Mouse (Mus musculus) skeletal muscle tissue, adult 2 months (tissue): ENCODE results near the gene Tmem95.
A peak's percentile ranks its signal among the peaks of the same experiment; 100 is the strongest.
"Not testable (repeated sequence)": the region's sequence is repeated elsewhere in the genome, so short reads cannot be mapped to it uniquely, and the experiment has no call there.

Source experiments
- DNase-seq: peaks from one replicate; pipeline ENCODE4 v3.0.0-alpha.2; 2012; ENCODE audit warnings: low read depth, low spot score

Gene Tmem95

DNA sequence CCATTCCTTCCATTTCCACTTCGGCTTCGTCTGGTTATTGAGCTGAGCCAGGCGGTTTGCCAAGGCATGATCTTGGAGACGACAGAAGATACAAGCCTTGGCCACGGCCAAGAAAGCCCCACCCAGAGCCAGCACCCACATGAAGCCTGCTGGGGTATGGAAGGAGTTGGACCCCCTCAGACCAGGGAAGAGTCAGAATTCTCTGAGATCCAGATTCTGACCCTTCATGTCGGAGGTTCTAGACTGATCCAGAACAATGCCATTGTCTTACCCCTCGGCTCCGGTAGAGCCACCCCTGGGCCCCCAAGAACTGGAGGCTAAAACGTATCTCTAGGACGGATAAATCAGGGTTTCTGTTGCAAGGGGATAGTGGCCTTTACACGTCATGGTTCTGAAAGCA is at the start of gene Tmem95:
TSS of gene Tmem95 (minus strand) at position 141 of the 400 bp plus-strand sequence.
- DNase-seq, result no peak

DNA sequence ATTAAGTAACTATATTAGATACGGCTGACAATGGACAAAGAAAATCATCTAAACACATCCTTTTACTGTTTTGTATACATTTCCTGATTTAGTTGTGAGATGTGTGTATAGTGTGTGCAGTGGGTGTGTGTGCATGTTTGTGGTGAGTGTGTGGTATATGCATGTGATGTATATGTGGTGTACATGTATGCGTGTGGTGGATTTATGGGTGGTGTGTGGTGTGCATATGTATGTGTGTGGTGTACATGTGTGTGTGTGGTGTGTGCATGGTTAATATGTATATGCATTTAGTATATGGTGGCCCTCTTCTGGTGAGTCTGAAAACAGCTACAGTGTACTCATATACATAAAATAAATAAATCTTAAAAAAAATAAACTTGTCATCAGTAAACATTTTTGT is 49.7 kb upstream of the Tmem95 start:
- DNase-seq, result no peak

DNA sequence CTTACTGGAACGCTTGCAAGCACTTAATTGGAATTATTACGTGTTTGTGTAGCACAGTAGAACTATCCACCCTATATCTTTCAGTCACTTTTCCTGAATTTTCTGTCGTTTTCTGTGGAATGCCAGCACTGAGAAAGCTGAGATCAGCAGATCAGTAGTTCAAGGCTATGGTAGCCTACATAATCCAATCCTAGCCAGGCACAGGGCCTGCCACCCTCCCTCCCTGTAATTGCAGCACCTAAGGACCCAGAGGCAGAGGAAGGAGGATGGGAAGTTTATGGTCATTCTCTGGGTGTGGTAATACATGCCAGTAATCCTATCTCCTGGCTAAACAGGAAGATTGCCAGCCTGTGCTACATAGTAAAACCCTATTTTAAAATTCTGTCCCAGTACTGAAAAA is 45.0 kb upstream of the Tmem95 start:
- no peak for DNase-seq

DNA sequence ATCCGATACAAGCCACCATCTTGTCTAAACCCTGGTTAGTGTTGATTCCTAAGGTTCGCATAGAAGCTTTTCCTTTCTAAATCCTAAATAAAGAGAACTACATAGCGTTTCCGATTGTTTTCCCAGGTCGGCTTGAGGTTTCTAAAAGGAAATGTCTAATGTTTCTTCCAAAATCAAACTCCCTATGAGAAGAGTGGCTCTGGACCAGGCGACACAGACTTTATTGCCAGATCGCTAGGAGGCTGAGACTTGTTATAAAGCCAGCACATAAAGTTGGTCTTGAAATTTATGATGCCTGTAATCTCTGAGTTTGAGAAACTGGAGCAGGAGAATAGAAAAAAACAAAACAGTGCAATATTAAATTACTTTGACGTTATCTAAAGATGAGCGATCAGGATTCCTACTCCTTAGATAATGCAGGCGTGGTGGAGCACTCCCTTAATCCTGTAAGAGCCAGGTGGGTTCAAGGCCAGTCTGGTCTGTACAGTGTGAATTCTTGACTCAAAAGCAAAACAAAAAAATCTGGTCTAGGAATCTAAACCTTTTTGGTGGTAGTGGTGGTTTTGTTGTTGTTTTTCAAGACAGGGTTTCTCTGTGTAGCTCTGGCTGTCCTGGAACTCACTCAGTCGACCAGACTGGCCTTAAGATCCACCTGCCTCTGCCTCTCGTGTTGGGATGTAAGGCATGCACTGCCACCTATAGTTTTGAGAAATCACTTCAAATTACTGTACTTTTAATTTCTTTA is 44.4 kb upstream of the Tmem95 start:
- no peak for DNase-seq

DNA sequence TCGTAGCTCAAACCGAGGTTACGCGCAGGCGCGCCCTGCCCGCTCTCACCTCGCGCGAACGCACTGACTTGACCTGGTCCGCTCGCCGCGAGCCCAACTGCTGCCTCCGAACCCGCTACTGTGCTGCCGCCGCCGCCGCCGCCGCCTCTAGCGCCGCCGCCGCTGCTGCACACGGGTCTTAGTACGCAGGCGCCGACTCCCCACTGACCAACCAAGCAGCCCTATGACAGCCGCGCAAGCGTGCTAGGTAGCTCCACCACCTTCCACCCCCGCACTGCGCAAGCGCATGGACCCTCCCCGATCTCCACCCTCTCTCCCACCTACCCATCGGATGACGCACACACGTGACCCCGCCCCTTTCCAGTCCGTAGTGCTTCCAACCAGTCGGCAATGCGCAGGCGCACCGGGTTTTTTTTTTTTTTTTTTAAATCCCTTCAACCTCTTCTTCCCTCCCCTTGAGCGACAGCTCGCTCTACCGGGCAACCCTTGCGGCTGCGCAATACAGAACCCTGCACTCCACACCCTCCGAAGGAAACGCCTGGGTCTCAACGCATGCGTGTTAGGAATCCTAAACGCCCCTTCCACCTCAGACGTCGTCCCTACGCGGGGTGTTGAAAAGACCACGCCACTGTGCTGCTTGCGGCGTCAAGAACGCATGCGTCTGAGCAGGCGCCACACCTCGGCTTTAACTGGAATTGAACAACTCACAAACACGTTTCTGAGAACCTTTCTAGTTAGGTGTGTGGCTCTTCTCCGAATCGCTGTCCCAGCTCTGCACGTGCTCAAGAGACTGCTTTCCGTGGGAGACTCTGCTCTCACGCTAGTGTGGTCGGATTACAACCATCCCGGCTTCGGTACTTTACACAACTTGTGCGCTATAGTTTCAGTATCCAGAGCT is 43.5 kb upstream of the Tmem95 start, which contains the start of gene Eif5a:
TSS of gene Eif5a (minus strand) at position 845 of the 898 bp plus-strand sequence.
- DNase-seq, result peak; percentile 100

DNA sequence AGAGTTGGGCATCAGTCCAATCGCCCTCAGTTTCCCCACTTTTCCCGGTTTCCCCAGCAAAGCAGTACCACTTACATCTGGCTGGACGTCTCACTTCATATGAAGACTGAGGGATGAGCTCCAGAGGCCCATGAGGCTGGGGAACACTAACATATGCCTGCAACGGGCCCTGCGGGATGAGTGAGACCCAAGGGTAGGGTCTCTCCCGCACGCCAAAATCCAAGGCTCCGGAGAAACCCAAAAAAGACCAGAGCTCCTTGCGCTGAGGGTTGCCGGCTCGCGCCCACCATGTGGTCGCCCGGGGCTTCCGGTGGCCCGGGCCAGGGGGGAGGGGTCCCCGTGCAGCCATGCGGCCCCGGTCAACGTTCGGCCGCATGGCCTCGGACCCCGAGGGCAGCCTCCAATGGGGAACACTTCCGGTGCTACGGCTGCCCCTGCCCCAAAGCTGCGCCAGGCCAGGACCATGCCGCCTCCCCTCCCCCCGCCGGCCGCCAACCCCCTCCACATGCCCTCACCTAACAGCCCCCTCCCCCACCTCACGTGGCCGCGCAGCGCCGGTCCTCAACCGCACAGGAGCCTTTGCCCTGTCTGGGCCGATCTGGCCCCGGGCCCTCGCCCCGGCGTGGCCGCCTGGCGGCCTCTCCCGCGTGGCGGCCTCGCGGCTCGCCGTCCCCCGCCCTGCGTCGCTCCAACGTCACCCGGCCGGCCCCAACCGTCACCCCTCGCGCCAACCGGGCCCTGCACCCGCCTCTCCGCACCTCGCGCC is 42.6 kb upstream of the Tmem95 start:
- DNase-seq, result peak; percentile 57

DNA sequence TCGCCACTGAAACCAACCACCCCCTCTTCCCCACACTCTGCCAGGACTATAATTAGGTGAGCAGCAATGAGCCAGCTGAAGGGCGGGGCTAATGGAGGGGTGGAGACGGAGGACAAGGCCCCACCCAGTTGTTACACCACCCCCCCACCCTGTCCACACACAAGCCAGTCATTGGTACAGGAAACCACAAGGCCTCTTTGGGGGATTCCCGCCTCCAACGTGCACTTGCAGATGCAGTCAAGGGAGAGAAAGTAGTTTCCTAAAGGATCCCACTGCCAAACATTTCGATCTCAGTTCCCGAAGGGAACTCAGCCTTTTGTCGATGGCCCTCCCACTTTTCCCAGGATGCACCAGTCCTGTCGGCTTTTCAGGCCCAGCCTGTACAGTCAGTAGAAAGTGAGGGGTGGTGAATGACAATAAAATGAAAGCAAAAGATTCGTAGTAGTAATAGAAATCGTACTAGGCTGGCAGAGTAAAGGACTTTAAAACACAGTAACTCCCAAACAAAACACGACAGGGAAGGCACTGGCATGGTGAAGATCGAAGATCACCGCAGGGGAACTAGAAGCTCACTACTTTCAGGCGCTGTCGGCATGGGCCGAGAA is 41.9 kb upstream of the Tmem95 start:
- peak; percentile 86 for DNase-seq

DNA sequence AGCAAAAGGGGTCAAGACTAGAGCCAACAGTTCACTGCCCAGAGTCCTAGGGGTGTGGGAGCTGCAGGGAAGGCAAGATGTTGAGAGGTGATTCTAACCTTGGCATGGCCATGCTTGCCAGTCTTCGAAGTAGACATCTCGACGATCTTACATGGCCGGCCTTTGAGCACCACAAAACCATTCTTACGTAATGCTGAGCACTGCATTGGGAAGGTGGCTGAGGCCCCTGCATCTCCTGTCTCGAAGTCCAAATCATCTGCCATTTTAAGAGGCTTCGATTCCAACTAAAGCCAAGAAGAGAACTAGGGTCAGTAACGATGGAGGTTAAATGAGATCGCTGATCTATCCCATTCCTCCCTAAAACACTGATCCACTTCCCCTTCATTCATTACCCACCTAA is 41.2 kb upstream of the Tmem95 start:
- DNase-seq, result no peak

DNA sequence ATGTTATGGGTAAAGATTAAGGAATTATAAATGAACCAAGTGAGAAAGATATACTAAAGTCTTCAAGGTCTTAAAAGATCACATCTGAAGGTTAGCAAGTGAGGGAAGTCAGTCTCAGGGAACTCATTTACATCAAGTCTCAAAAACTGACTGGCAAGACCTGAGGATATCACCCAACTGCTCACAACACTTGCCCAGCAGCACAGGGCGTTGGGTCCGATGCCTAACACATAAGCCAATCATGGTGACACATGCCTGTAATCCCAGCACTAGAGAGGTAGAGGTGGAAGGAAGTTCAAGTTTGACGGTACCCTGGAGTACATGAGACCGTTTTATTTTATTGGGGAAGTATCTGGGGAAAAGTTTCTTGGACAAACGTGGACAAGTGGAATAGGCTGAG is 40.3 kb upstream of the Tmem95 start:
- DNase-seq, result no peak

DNA sequence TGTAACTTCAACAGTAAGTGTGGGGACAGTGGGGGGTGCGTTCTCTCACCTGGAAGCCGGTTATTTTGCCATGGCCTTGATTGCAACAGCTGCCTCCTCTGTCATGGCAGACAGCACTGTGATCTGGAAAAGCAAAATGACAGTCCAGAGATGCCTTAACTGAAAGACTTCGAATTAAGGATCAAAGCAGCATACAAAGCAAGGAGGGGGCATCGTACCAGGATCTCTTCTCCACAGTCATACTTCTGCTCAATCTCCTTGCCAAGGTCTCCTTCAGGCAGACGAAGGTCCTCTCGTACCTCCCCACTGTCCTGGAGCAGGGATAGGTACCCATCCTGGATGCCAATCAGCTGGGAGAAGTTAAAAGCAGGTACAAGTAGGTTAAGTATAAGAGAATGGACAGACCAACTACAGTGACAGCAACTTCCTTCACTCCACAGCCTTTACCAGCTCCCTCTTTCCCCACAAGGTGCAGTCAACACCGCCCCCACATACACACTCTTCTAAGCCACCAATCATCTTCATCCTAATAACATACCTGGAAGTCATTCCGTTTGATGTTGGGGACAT is 39.6 kb upstream of the Tmem95 start:
- DNase-seq, result no peak

DNA sequence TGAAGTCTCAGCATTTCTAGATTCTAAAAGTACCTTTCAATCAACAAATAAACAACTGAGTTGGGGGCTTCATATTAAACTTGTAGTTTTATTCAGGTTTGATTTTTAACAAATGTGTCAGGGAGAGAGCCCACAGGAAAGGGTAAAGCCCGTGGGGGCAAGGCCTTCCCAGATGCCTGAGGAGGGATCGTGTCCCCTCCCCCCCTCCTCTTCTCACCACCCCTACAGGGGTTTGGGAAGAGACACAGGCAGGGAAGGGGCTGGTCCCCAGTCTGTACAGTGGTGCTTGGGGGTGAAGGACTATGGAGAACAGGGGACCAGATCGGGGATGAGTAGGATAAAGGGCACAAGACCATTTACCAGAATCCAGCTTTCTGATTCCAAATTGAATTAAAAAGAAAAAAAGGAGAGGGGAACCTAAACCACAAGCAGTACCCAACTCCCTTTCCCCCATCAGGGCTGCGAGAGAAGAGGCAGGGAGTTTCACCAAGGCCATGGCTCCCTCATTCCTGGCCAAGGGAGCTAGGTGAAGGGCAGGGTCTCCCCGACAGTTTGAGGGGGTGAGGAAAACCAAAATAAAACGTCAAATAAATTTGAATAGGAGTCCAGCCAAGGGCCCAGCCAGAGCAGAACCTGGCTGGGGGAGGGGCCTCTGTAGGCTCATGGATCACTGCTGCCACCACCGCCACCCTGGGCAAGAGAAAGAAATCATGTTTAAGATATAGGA is 39.0 kb upstream of the Tmem95 start:
- not testable (repeated sequence) for DNase-seq

DNA sequence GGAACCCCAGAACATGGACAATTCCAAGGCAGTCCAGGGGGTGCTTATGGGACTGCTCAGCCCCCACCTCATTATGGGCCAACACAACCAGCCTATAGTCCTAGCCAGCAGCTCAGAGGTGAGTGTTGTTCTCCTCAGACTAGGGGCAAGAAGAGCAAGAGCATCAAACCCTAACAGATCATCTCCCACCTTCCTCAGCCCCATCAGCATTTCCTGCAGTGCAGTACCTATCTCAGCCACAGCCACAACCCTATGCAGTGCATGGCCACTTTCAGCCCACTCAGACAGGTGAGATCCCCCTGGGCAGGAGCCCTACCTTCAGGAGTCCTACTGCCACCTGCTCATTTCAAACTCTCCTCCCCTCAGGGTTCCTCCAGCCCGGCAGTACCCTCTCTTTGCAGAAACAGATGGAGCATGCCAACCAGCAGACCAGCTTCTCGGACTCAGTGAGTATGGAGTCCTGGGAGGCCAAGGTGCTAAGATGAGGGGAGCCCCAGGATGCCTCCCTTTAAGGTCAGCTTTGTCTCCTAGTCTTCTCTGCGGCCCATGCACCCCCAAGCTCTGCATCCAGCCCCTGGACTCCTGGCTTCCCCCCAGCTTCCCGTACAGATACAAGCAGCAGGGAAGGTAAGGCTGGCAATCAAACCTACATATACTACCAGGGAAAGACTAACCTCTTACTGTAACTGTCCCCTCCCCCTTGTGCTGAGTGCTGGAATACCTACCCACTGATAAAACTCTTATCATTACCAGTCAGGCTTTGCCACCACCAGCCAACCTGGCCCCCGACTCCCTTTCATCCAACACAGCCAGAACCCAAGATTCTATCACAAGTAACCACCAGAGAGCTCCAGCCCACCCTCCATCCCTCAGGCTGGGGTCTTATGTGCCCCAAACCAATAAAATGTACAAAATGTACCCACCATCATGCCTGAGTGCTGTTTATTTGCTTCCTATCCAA is 38.1 kb upstream of the Tmem95 start:
- no peak for DNase-seq

DNA sequence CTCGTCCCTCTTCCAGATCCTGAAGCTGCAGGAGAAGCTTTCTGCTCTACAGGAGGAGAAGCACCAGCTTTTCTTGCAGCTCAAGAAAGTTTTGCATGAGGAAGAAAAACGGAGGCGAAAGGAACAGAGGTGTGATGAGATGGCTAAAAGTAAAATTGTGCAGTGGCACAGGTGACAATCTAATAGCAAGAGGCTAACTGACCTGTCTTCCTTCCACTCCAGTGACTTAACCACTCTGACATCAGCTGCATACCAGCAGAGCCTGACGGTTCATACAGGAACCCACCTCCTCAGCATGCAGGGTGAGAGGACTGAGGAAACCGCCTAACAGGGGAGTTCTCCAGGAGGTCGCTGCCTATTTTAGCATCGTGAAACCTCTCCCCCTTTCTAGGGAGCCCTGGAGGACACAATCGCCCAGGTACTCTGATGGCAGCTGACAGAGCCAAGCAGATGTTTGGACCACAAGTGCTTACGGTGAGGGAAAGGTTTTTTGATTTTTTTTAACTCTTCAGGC is 37.2 kb upstream of the Tmem95 start:
- no peak for DNase-seq

DNA sequence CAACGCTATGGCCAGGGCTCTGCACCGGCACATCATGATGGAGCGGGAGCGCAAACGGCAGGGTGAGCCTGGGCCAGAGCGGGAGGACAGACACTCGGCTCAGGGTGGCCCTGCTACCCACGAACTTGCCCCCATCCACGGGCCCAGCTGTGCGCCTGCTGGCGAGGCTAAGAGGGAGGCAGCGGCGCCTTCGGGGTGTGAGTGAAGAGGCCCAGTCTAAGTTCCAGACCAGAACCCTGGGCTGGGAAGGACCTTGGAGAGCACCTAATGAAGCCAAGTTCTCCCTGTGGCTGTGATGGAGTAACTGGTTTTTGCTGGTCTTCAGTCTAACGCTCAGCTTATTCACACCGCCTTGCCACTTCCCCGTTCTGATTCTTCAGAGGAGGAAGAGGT is 36.5 kb upstream of the Tmem95 start:
- DNase-seq, result no peak

DNA sequence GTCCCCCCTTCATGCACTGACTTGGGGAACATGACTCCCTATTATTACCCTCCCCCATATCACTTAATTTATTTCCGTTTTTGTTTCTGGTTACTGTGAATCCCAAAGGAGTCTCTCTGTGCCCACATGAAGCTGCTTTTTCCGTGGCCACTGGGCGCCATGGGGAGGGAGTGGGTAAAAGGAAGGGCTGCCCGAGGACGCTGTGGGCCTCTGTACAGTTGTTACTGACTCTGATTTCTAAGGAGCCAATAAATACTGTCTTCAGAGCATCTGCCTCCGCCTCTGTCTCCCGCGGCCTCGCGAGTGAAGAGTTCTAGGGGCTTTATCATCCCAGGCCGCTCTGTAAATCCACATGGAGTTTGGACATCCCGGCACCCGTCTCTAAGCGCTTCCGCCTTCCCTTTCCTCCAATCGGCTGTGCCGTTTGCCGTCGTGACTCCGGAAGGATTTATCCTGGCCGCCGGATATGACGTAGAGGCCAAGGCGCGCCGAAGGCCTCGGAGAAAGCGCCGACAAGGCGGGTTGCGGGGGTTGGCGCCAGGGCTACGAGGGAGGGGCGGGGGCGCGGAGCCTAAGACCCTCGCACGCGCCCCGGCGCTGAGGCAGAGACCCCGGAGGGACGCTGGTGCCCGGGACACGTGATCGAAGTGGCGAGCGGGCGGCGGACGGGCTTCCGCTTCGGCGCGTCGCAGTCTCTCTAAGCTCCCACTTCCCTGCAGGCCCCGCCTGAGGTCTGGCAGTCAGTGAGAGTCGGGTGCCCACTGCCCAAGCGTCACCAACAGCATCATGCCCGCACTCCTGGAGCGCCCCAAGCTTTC is 35.9 kb upstream of the Tmem95 start, which contains the start of gene Gps2:
TSS of gene Gps2 (plus strand) at position 335 of the 818 bp plus-strand sequence.
- DNase-seq, result peak; percentile 91

DNA sequence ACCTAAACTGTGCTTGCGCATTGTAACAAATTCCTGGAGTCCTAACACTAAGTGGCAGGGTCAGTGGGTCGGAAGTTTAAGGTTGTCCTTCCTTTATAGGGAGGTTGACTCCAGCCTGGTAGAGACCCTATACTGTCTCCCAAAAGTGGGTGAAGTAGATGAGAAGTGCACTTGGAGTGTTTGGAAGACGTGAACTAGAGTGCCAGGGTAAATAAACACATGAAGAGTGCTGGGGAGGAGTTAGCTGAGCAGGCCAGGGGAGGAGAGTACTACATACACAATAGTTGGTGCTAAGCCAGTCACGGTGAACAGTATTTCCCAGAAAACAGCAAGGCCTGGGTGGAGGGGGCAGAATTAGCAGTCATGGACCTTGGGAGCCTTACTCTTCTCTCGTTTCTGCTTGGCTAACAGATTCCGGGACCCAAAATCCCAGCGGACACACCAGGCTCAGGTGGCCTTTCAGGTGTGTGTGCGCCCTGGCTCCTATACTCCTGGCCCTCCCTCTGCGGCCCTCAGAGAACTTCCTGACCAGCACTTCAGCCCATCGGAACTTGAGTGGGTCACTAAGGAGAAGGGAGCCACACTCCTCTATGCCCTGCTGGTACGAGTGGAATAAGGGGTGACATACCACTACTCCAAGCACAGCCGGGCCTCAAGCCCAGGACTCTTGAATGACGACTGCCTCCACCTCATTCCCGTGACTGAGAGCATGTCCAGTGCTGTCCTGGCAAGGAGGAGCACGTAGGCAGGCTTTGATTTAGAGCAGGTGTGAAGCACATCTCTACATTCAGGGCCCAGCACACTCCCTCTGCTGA is 35.1 kb upstream of the Tmem95 start:
- DNase-seq, result no peak

DNA sequence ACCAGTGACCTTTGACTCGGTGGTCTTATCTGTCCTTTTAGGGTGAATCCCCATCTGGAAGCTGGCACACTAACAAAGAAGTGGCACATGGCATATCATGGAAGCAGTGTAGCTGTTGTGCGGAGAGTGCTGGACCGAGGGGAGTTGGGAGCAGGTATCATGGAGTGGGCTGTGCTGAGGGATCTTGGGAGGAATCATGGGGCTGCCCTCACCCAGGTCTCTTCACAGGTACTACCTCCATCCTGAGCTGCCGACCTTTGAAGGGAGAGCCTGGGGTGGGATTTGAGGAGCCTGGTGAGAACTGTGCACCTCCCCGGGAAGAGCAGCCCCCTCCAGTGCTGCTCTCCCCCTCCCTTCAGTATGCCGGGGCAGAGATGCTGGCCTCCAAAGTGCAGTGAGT is 33.9 kb upstream of the Tmem95 start:
- no peak for DNase-seq
